Mouse (Mus musculus): Measurements from ENCODE around the gene Olfr1449. TPM values are rescaled to one million over a fixed set of nuclear protein-coding genes. Genes with fewer than 3 reads are reported as not detected.

Gene Olfr1449
- not detected for polyA plus RNA-seq (2017; shearing (Covaris generic))

DNA sequence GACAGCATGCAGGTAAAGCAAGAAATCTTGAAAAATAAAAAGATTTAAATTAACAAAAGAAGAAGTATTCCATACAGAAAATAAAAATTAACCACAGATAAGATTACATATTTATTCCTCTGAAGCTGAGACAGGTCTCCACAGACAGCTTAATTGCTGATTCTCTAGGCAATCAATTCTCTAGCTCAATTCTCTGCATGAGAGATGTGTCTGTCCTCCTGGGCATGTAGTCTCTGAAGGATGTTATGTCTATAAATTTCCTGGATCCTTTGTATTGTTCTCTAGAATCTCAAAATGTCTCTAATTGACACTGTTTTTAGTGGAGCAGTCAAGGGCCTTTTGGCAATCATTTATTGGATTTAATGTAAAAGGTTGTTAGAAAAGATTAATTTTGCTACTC is at the start of gene Olfr1449:
Gene Olfr1449 (plus strand): TSS at position 301 of the 400 bp plus-strand sequence.

DNA sequence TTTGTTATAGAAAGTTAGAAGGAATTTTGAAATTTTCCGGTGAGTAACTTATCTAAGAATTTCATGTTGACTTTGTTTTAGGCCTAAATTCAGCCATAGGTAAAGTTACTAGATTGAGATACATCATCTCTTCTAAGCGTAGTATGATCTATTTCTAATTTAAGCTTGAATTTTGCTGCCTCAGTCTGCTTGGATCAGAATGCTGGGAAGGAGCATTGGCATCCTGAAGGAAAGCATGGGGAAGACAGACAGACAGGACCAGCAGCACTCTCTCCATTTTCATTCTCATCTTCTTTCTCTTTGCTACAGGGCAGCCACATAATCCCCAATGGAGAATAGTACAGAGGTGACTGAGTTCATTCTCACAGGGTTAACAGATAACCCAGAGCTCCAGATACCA is 47.1 kb upstream of the Olfr1449 start, which contains the start of gene Olfr1445:
Gene Olfr1445 (plus strand): TSS at position 301 of the 400 bp plus-strand sequence.

DNA sequence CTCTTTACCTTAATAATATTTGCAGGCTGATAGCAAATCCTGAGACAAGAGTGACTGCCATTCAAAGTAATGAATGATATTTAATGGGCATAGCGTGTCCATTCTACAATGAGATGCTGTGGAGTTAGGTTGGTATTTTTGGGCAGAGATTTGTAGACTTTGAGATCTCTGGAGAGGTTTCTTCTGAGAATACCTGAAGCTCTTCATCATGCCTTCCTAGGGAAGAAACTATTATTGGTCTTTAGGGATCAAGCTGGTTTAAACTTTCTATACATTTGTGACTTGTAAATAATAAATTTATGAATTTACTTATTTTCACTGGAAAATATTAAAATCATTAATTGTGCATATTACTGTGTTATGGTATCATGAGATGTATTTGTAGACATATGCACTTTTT is 37.2 kb upstream of the Olfr1449 start, which contains the start of gene Olfr1446:
Gene Olfr1446 (minus strand): TSS at position 101 of the 400 bp plus-strand sequence.

DNA sequence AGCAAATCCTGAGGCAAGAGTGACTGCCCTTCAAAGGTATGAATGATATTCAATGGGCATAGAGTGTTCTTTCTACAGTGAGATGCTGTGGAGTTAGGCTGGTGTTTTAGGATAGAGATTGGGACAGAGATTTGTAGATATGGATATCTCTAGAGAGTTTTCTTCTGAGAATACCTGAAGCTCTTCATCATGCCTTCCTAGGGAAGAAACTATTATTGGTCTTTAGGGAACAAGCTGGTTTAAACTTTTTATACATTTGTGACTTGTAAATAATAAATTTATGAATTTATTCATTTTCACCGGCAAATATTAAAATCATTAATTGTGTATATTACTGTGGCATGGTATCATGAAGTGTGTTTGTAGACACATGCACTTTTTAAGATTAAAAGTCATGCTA is 27.0 kb upstream of the Olfr1449 start, which contains the start of gene Olfr1447:
Gene Olfr1447 (minus strand): TSS at position 101 of the 400 bp plus-strand sequence.

DNA sequence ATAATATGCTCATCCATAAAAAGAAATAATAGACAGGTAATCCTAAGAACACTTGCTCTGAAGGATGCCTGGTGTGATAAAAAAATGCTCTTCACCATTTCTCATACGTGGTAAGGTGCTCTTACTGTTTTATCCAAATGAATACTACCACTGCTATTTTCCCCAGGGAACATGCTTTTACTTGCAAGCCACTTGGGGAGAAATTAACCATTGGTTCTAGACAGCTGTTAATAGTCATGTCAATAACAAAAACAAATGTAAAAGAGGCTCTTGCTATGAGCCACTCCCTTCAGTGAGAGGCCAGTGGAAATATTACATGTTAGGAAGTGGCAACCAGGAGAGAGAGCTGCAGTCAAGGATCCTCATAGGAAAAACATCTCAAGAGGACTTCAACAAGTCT is 6.3 kb upstream of the Olfr1449 start, which contains the start of gene Olfr1448:
Gene Olfr1448 (minus strand): TSS at position 101 of the 400 bp plus-strand sequence.

DNA sequence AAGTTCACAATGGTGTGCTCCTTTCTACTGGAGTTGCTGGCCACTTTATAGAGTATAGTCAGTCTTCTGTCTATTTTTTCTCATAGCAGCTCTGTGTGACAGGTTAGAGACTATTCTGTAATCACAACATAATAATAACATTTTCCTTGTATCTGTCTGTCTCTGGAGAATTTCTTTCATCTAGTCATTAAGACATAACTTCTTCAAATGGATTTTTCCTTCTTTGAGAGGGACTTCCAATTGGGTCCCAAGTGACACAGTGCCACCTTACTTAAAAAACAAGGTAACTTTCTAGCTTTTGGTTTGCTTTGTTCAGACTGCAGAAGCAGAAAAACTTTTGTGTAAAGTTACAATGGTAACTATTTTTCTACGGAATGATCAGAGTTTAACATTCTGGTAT is 19.3 kb downstream of the Olfr1449 start, which contains the start of gene Olfr1450:
Gene Olfr1450 (plus strand): TSS at position 301 of the 400 bp plus-strand sequence.

Other genes starting within 250 kb of the Olfr1449 start
- gene Keg1, start 235.1 kb upstream of the Olfr1449 start, polyA plus RNA-seq (2017; shearing (Covaris generic)), result not detected
- not detected for gene Cntf, start 165.2 kb upstream of the Olfr1449 start, polyA plus RNA-seq (2017; shearing (Covaris generic))
- gene Zfp91, start 134.7 kb upstream of the Olfr1449 start, polyA plus RNA-seq (2017; shearing (Covaris generic)), result 21.1 TPM
- gene Lpxn, start 134.6 kb upstream of the Olfr1449 start, polyA plus RNA-seq (2017; shearing (Covaris generic)), result 348 TPM
- gene Gm5244, start 84.2 kb upstream of the Olfr1449 start, polyA plus RNA-seq (2017; shearing (Covaris generic)), result not detected
- gene Olfr1444, start 73.6 kb upstream of the Olfr1449 start, polyA plus RNA-seq (2017; shearing (Covaris generic)), result not detected
- gene Olfr1445, start 47.0 kb upstream of the Olfr1449 start, polyA plus RNA-seq (2017; shearing (Covaris generic)), result not detected
- gene Olfr1446, start 37.3 kb upstream of the Olfr1449 start, polyA plus RNA-seq (2017; shearing (Covaris generic)), result not detected
- gene Olfr1447, start 27.1 kb upstream of the Olfr1449 start, polyA plus RNA-seq (2017; shearing (Covaris generic)), result not detected
- gene Olfr1448, start 6.4 kb upstream of the Olfr1449 start, polyA plus RNA-seq (2017; shearing (Covaris generic)), result not detected
- gene Olfr1450, start 19.4 kb downstream of the Olfr1449 start, polyA plus RNA-seq (2017; shearing (Covaris generic)), result not detected
- gene Olfr1451, start 64.2 kb downstream of the Olfr1449 start, polyA plus RNA-seq (2017; shearing (Covaris generic)), result not detected
- gene Olfr1453, start 97.5 kb downstream of the Olfr1449 start, polyA plus RNA-seq (2017; shearing (Covaris generic)), result not detected
- gene Olfr1454, start 129.8 kb downstream of the Olfr1449 start, polyA plus RNA-seq (2017; shearing (Covaris generic)), result not detected
- gene Olfr1457, start 167.1 kb downstream of the Olfr1449 start, polyA plus RNA-seq (2017; shearing (Covaris generic)), result 0.15 TPM
- gene Olfr1458, start 175.9 kb downstream of the Olfr1449 start, polyA plus RNA-seq (2017; shearing (Covaris generic)), result not detected
- gene Olfr1459, start 218.7 kb downstream of the Olfr1449 start, polyA plus RNA-seq (2017; shearing (Covaris generic)), result not detected
- gene Olfr1461, start 232.2 kb downstream of the Olfr1449 start, polyA plus RNA-seq (2017; shearing (Covaris generic)), result not detected

Measured in effector memory CD4-positive, alpha-beta T cell, adult 5 months (primary cell).